Mouse (Mus musculus) heart, adult 2 months (tissue): Measurements from ENCODE around the gene Dcakd. TPM values are rescaled to one million over a fixed set of nuclear protein-coding genes. Genes with fewer than 3 reads are reported as not detected.

Experiments
- DNase-seq, 2 experiments: peaks; one replicate each; pipeline ENCODE4 v3.0.0; 2021
- H3K27ac ChIP-seq: fragments of 200-600 bp; 2 replicates; pipeline ENCODE4 v1.8.1; 2022
- H3K27me3 ChIP-seq: fragments of 200-500 bp; 2 replicates; pipeline ENCODE4 v1.6.1; 2012; ENCODE audit warnings: mild to moderate bottlenecking, low read length, inconsistent platforms, mixed read lengths; ENCODE audit not compliant: control insufficient read depth, insufficient read depth
- H3K36me3 ChIP-seq: fragments of 200-500 bp; 2 replicates; pipeline ENCODE4 v1.6.1; 2012; ENCODE audit warnings: low read length, inconsistent platforms; ENCODE audit not compliant: control insufficient read depth, insufficient read depth
- H3K4me1 ChIP-seq: fragments of 200-500 bp; 2 replicates; pipeline ENCODE4 v1.6.1; 2011; ENCODE audit warnings: low read length; ENCODE audit not compliant: control insufficient read depth, insufficient read depth
- H3K4me3 ChIP-seq: fragments of 200-600 bp; 2 replicates; pipeline ENCODE4 v1.8.1; 2022
- H3K79me2 ChIP-seq: fragments of 200-500 bp; replicated peaks from 2 replicates; pipeline ENCODE4 v1.6.1; 2012; ENCODE audit warnings: mild to moderate bottlenecking, inconsistent platforms, low read length, moderate library complexity, mixed read lengths; ENCODE audit not compliant: control insufficient read depth, insufficient read depth
- H3K9ac ChIP-seq: fragments of 200-500 bp; 2 replicates; pipeline ENCODE4 v1.6.1; 2012; ENCODE audit warnings: low read depth, mild to moderate bottlenecking, control low read depth, inconsistent platforms, low read length, mixed read lengths
- CTCF ChIP-seq: fragments of 200-600 bp; IDR thresholded peaks from 2 replicates; pipeline ENCODE4 v1.8.1; 2022; ENCODE audit warnings: antibody characterized with exemption, mild to moderate bottlenecking, moderate library complexity
- EP300 ChIP-seq: fragments of 200-500 bp; IDR thresholded peaks from 2 replicates; pipeline ENCODE4 v1.6.1; 2011; ENCODE audit warnings: low read depth, low read length, control low read depth; ENCODE audit not compliant: insufficient read depth
- POLR2A ChIP-seq: fragments of 200-500 bp; IDR thresholded peaks from 2 replicates; pipeline ENCODE4 v1.6.1; 2011; ENCODE audit warnings: mild to moderate bottlenecking, low read depth, low read length, control low read depth; ENCODE audit not compliant: insufficient read depth
- WGBS: fragments of 180-500 bp; shearing (Covaris S2); methylation state at CpG from one replicate; pipeline ENCODE4 v1.1.7; 2018; 5-methylcytosine and 5-hydroxymethylcytosine counted together
- intact Hi-C: fragments of 180-260 bp; cut with DNase I; formaldehyde crosslinking; loops from one replicate; pipeline ENCODE4 v1.15.1; 2025
- polyA plus RNA-seq: library from polyadenylated mRNA; depleted of rRNA; stranded (reverse); fragments of >200 nt; gene quantifications from 2 replicates; pipeline ENCODE4 v1.2.3, GENCODE M21; 2012
- total RNA-seq, 2 experiments: library from RNA; stranded (reverse); gene quantifications; 2 replicates each; pipeline ENCODE4 v1.2.3; 2021

Gene Dcakd
- total and polyA plus RNA-seq, 3 experiments, result 69.3 to 122 (median 75.0) TPM

- 44% methylated on average over 16 of the region's 16 CpGs for WGBS
- TF ChIP-seq EP300 (no peak), POLR2A (no peak), CTCF (no peak)
Observed at GRCm38 (mm10) chr11:102956962-102957614, 71.0 kb downstream of the Dcakd start.

GRCm38 (mm10) chr11:102952922-102953321 lies 75.2 kb downstream of the Dcakd start:
- no peak overlapping the region for H3K4me3 ChIP-seq
- H3K27ac ChIP-seq, result no peak overlapping the region
- H3K9ac ChIP-seq, result no peak overlapping the region
- peaks cover 2% of the 10 kb centered on the region; the same call in 1 of the 2 replicates for H3K27me3 ChIP-seq
- H3K4me1 ChIP-seq, result peaks cover 4% of the 10 kb centered on the region
- no peaks in the 10 kb centered on the region for H3K36me3 ChIP-seq
- intact Hi-C loops, result no loop called here
- TF ChIP-seq POLR2A (no peak), EP300 (no peak), CTCF (no peak)
- WGBS, result 54% methylated on average over 6 of the region's 6 CpGs
- H3K79me2 ChIP-seq, result no peaks in the 10 kb centered on the region
- DNase-seq, result no peak

More at GRCm38 (mm10) chr11:102956962-102957614, 71.0 kb downstream of the Dcakd start:
- intact Hi-C loops, result no loop called here
- Histone ChIP-seq H3K9ac (no peak overlapping the region), H3K4me3 (no peak overlapping the region), H3K4me1 (peaks cover 2% of the 10 kb centered on the region), H3K27me3 (no peaks in the 10 kb centered on the region; the same call in 1 of the 2 replicates), H3K36me3 (no peaks in the 10 kb centered on the region), H3K27ac (no peak overlapping the region), H3K79me2 (no peaks in the 10 kb centered on the region)
- peak in 1 of 2 experiments; percentile 56 for DNase-seq

GRCm38 (mm10) chr11:102948043-102948961 lies 79.8 kb downstream of the Dcakd start:
- no peaks in the 10 kb centered on the region for H3K79me2 ChIP-seq
- peaks cover 19% of the 10 kb centered on the region for H3K27me3 ChIP-seq
- H3K36me3 ChIP-seq, result no peaks in the 10 kb centered on the region
- H3K4me1 ChIP-seq, result 0 out of 2 replicates have a peak, but pooled peaks cover 1% of the 10 kb centered on the region
- intact Hi-C loops, result no loop called here
- no peak overlapping the region; the same call in 1 of the 2 replicates for H3K27ac ChIP-seq
- DNase-seq, result peak; percentile 59
- 4% methylated on average over 51 of the region's 51 CpGs for WGBS
- H3K9ac ChIP-seq, result peak overlapping the region; percentile 71
- peak overlapping the region; percentile 62 for H3K4me3 ChIP-seq
- no peak for TF ChIP-seq EP300
- TF ChIP-seq POLR2A, result no peak
- no peak for TF ChIP-seq CTCF

GRCm38 (mm10) chr11:102946992-102947343 lies 81.2 kb downstream of the Dcakd start:
- intact Hi-C loops, result no loop called here
- H3K4me3 ChIP-seq, result peak overlapping the region; percentile 20; the same call in 1 of the 2 replicates
- TF ChIP-seq CTCF (peak; percentile 36), EP300 (no peak)
- no peaks in the 10 kb centered on the region for H3K79me2 ChIP-seq
- no peak overlapping the region for H3K27ac ChIP-seq
- H3K27me3 ChIP-seq, result peaks cover 19% of the 10 kb centered on the region
- H3K36me3 ChIP-seq, result no peaks in the 10 kb centered on the region
- 0 out of 2 replicates have a peak, but pooled peaks cover 1% of the 10 kb centered on the region for H3K4me1 ChIP-seq
- WGBS, result 18% methylated on average over 8 of the region's 8 CpGs
- no peak for DNase-seq
- no peak overlapping the region for H3K9ac ChIP-seq

GRCm38 (mm10) chr11:102946265-102946991 lies 81.7 kb downstream of the Dcakd start, which contains the start of gene C1ql1:
TSS of gene C1ql1 (minus strand) at chr11:102946688.
- H3K4me1 ChIP-seq, result 0 out of 2 replicates have a peak, but pooled peaks cover 1% of the 10 kb centered on the region
- intact Hi-C loops, result no loop called here
- H3K79me2 ChIP-seq, result no peaks in the 10 kb centered on the region
- peak; percentile 87 to 90 for DNase-seq
- H3K4me3 ChIP-seq, result peak within 1 kb of the TSS; percentile 26; the same call in 1 of the 2 replicates
- 3% methylated on average over 87 of the region's 87 CpGs for WGBS
- no peak within 1 kb of the TSS for H3K27ac ChIP-seq
- H3K9ac ChIP-seq, result no peak within 1 kb of the TSS
- TF ChIP-seq EP300, result no peak
- no peak for TF ChIP-seq CTCF
- TF ChIP-seq POLR2A, result no peak
- H3K36me3 ChIP-seq, result no peaks in the 10 kb centered on the region
- H3K27me3 ChIP-seq, result peaks cover 19% of the 10 kb centered on the region
